ENCODE assay signal across 12 mouse cellular contexts in genomic region chr11:114447461-114447847, GRCm38 (mm10).
DNase-seq lines count a peak whose midpoint lies in the region; ATAC-seq and TF ChIP-seq lines count a peak whose summit lies in the region.
"Had no signal": no experiment of that assay in that cellular context is flagged by ENCODE, and none has a peak within 500 bp of the region (broad histone marks: within the 10 kb centered on the region; RNA-seq: fewer than 3 reads in every experiment).

No protein-coding gene starts in this region.

- peaks cover 43% of the 10 kb centered on the region for H3K4me1 ChIP-seq in forebrain, embryonic 12.5 days
- peaks cover 23% of the 10 kb centered on the region for H3K4me1 ChIP-seq in forebrain, postnatal 0 days (ENCODE audit: insufficient read depth)
- H3K4me1 ChIP-seq in kidney, embryonic 15.5 days, result peaks cover 48% of the 10 kb centered on the region
- H3K4me1 ChIP-seq in embryonic facial prominence, embryonic 15.5 days, result peaks cover 46% of the 10 kb centered on the region
- H3K4me1 ChIP-seq in liver, embryonic 15.5 days (replicated peaks), result peaks cover 24% of the 10 kb centered on the region

- H3K9ac ChIP-seq in forebrain, embryonic 12.5 days, result no peak overlapping the region
- H3K9ac ChIP-seq in forebrain, postnatal 0 days, result no peak overlapping the region
- no peak overlapping the region for H3K9ac ChIP-seq in kidney, embryonic 15.5 days
- H3K9ac ChIP-seq in embryonic facial prominence, embryonic 15.5 days, result no peak overlapping the region
- 0 out of 2 replicates have a peak overlapping the region, but pooled peaks have one; percentile 31 for H3K9ac ChIP-seq in liver, embryonic 15.5 days

- no peak overlapping the region for H3K4me3 ChIP-seq in forebrain, embryonic 12.5 days (replicated peaks)
- H3K4me3 ChIP-seq in forebrain, postnatal 0 days (ENCODE audit: low read depth, low read length), result no peak overlapping the region
- H3K4me3 ChIP-seq in kidney, embryonic 15.5 days (replicated peaks), result peak overlapping the region; percentile 34; the same call in 1 of the 2 replicates
- peak overlapping the region; percentile 40; the same call in 1 of the 2 replicates for H3K4me3 ChIP-seq in embryonic facial prominence, embryonic 15.5 days (replicated peaks)
- H3K4me3 ChIP-seq in liver, embryonic 15.5 days (replicated peaks), result no peak overlapping the region

- DNase-seq in forebrain, postnatal 0 days, result no peak
- no peak for DNase-seq in kidney, postnatal 4 days
- DNase-seq in cerebellum, postnatal 10 days, result no peak
- no peak for DNase-seq in right cerebral cortex, postnatal 14 days
- DNase-seq: adrenal gland, adult 8-10 months; cerebellum, adult 11 months had no signal

- no peak overlapping the region for H3K27ac ChIP-seq in forebrain, embryonic 12.5 days
- no peak overlapping the region for H3K27ac ChIP-seq in forebrain, postnatal 0 days (ENCODE audit: low read depth, low read length)
- H3K27ac ChIP-seq in kidney, embryonic 15.5 days, result no peak overlapping the region
- peak overlapping the region; percentile 52; the same call in 1 of the 2 replicates for H3K27ac ChIP-seq in embryonic facial prominence, embryonic 15.5 days (replicated peaks)
- H3K27ac ChIP-seq in liver, embryonic 15.5 days (replicated peaks), result peak overlapping the region; percentile 60; the same call in 1 of the 2 replicates
- H3K27ac ChIP-seq: heart, adult 2 months had no signal

- no peak for ATAC-seq in forebrain, embryonic 12.5 days (ENCODE audit: low FRiP score)
- no peak for ATAC-seq in forebrain, postnatal 0 days
- no peak for ATAC-seq in kidney, embryonic 15.5 days (replicated peaks; ENCODE audit: low FRiP score)
- ATAC-seq in embryonic facial prominence, embryonic 15.5 days (ENCODE audit: insufficient number of reproducible peaks, low FRiP score, low TSS enrichment, low read depth), result no peak
- no peak for ATAC-seq in liver, embryonic 15.5 days (ENCODE audit: insufficient read depth)

- H3K9me3 ChIP-seq in forebrain, embryonic 12.5 days, result no peaks in the 10 kb centered on the region
- no peaks in the 10 kb centered on the region for H3K9me3 ChIP-seq in forebrain, postnatal 0 days (ENCODE audit: low read length)
- no peaks in the 10 kb centered on the region for H3K9me3 ChIP-seq in kidney, embryonic 15.5 days (replicated peaks)
- H3K9me3 ChIP-seq in embryonic facial prominence, embryonic 15.5 days (replicated peaks), result no peaks in the 10 kb centered on the region
- H3K9me3 ChIP-seq in liver, embryonic 15.5 days (replicated peaks), result no peaks in the 10 kb centered on the region

- WGBS in forebrain, embryonic 12.5 days, result 94% methylated on average over 5 of the region's 5 CpGs
- 83% methylated on average over 5 of the region's 5 CpGs for WGBS in forebrain, postnatal 0 days
- WGBS in kidney, embryonic 15.5 days, result 80% methylated on average over 5 of the region's 5 CpGs
- WGBS in embryonic facial prominence, embryonic 15.5 days, result 87% methylated on average over 5 of the region's 5 CpGs
- 60% methylated on average over 5 of the region's 5 CpGs for WGBS in liver, embryonic 15.5 days (ENCODE audit: insufficient replicate concordance)

- H3K27me3 ChIP-seq in forebrain, embryonic 12.5 days, result peaks cover 8% of the 10 kb centered on the region; the same call in 1 of the 2 replicates
- no peaks in the 10 kb centered on the region for H3K27me3 ChIP-seq in forebrain, postnatal 0 days (ENCODE audit: insufficient read depth, low read length)
- H3K27me3 ChIP-seq in kidney, embryonic 15.5 days, result peaks cover 9% of the 10 kb centered on the region; the same call in 1 of the 2 replicates
- no peaks in the 10 kb centered on the region for H3K27me3 ChIP-seq in embryonic facial prominence, embryonic 15.5 days
- H3K27me3 ChIP-seq in liver, embryonic 15.5 days, result no peaks in the 10 kb centered on the region

- TF ChIP-seq CTCF in forebrain, postnatal 0 days (IDR thresholded peaks at IDR 0.05; ENCODE audit: low read depth), result no peak

- H3K36me3 ChIP-seq in forebrain, embryonic 12.5 days (replicated peaks), result no peaks in the 10 kb centered on the region
- no peaks in the 10 kb centered on the region for H3K36me3 ChIP-seq in forebrain, postnatal 0 days (ENCODE audit: insufficient read depth)
- H3K36me3 ChIP-seq in kidney, embryonic 15.5 days, result no peaks in the 10 kb centered on the region
- H3K36me3 ChIP-seq in embryonic facial prominence, embryonic 15.5 days, result no peaks in the 10 kb centered on the region
- H3K36me3 ChIP-seq in liver, embryonic 15.5 days (replicated peaks), result no peaks in the 10 kb centered on the region
- H3K36me3 ChIP-seq: G1E had no signal

- H3K4me2 ChIP-seq in forebrain, embryonic 12.5 days, result peak overlapping the region; percentile 53; the same call in 1 of the 2 replicates
- H3K4me2 ChIP-seq in forebrain, postnatal 0 days (ENCODE audit: low read depth), result no peak overlapping the region
- peak overlapping the region; percentile 56 for H3K4me2 ChIP-seq in kidney, embryonic 15.5 days
- H3K4me2 ChIP-seq in embryonic facial prominence, embryonic 15.5 days (replicated peaks), result peak overlapping the region; percentile 57
- peak overlapping the region; percentile 76 for H3K4me2 ChIP-seq in liver, embryonic 15.5 days

Comparison
In these comparisons a context has a peak if more than half of its experiments do, and no peak if none do; other contexts are left out.
1. H3K27ac ChIP-seq: peak in embryonic facial prominence, embryonic 15.5 days (single experiment) and liver, embryonic 15.5 days (single experiment); none in forebrain, embryonic 12.5 days (single experiment), forebrain, postnatal 0 days (single experiment) and kidney, embryonic 15.5 days (single experiment).
2. H3K4me3 ChIP-seq: peak in kidney, embryonic 15.5 days (single experiment) and embryonic facial prominence, embryonic 15.5 days (single experiment); none in forebrain, embryonic 12.5 days (single experiment), forebrain, postnatal 0 days (single experiment) and liver, embryonic 15.5 days (single experiment).